Mouse (Mus musculus) megakaryocyte-erythroid progenitor cell, adult 5-6 weeks (primary cell): ENCODE data around the gene 4930404N11Rik. TPM values are rescaled to one million over a fixed set of nuclear protein-coding genes. Genes with fewer than 3 reads are reported as not detected.
A peak's percentile ranks its signal among the peaks of the same experiment; 100 is the strongest.

ENCODE experiments used
- ATAC-seq: replicated peaks from 2 replicates; pipeline ENCODE4 v1.8.0; 2016; ENCODE audit warnings: mild to moderate bottlenecking, inconsistent platforms; ENCODE audit not compliant: severe bottlenecking, poor library complexity, low FRiP score, low TSS enrichment
- total RNA-seq, 2 experiments: library from RNA; stranded (forward) in 1 of 2; stranded (reverse) in 1 of 2; fragments of 200-1000, 215-1000 nt in 1 of 2; fragments of >200 nt in 1 of 2; fragmentation: Nextera tagmentation in 1 of 2; gene quantifications; 2 replicates each; pipeline ENCODE4 v1.2.3; 2014 to 2017

4930404N11Rik gene
- total RNA-seq (2014; fragmentation: Nextera tagmentation) (0.70 TPM in 1 of 2 replicates, not detected in the other), total RNA-seq (2017) (1.9 TPM in 1 of 2 replicates, not detected in the other)

DNA sequence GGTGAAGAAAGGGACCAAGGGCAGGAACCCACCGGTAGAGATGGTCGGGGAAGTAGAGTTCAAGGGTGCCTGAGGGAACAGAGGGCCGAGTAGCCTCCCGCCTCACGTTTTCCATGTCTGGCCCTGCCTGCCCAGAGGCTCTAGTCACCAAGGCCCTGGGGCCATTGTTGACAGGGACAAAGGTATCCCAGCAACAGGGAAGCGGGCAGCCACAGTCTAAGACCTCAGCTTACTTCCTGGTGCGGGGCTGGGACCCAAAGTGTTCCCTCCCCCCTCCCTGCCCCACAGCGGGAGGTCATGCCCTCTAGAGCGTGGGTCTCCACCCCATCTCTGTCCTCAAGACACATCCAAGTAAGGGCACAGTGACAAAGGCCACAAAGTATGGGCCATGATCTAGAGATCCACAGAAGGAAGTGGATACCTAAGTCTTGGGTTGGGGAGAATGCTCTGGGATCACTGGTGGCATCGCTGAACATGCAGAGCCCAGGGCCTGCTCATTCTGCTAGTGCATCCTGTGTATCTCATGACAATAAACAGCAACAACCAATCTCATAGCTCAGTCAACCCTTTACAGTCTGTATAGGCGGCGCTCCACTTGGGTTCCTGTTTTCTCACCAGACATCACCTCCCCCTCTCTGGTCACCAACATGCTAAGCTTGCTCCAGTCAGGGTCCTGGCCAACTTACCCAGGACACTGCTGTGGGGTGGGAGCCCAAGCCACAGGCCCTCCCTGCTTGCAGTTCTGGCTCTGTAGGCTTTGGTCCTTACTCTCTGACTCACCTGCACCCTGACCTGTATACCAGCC, at the start of gene 4930404N11Rik:
TSS of gene 4930404N11Rik (minus strand) at position 145 of the 805 bp plus-strand sequence.
- no peak for ATAC-seq

DNA sequence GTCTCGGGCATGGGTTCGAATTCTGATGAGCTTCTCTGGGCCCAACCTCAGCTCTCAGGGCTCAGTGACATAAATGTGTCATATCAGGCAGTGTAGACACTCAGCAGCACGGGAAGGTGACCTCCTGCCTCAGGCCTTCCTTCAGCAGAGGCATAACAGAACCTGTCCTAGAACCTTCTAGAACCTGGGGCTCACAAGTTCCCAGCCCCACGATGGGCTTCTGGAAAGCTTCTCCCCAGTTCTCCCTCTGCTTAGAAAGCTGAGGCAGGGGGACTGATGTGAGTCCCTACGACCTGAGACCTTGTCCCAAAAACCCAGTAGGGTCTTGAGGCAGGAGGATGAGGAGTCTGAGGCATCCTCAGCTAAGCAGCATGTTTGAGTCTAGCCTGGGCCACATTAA, 49.5 kb upstream of the 4930404N11Rik start:
- no peak for ATAC-seq

DNA sequence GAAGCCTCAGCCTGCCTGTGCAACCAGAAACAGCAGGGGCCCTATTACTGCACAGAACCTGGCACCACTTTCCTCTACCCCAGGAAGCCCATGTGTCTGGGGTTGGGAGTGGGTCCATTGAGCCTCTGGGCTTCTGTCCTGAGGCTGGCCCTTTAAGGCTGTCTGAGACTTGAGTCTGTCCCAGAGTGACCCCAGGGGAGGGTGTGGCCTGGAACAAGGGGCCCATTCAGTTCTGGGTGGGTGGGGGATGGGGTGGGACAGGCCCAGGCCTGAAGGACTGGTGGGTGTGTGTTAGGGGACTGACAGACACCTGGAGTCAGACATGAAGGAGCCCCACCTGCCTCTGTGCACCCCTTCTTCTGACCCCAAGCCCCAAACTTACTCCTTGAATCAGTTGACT, 49.1 kb upstream of the 4930404N11Rik start:
- no peak for ATAC-seq

DNA sequence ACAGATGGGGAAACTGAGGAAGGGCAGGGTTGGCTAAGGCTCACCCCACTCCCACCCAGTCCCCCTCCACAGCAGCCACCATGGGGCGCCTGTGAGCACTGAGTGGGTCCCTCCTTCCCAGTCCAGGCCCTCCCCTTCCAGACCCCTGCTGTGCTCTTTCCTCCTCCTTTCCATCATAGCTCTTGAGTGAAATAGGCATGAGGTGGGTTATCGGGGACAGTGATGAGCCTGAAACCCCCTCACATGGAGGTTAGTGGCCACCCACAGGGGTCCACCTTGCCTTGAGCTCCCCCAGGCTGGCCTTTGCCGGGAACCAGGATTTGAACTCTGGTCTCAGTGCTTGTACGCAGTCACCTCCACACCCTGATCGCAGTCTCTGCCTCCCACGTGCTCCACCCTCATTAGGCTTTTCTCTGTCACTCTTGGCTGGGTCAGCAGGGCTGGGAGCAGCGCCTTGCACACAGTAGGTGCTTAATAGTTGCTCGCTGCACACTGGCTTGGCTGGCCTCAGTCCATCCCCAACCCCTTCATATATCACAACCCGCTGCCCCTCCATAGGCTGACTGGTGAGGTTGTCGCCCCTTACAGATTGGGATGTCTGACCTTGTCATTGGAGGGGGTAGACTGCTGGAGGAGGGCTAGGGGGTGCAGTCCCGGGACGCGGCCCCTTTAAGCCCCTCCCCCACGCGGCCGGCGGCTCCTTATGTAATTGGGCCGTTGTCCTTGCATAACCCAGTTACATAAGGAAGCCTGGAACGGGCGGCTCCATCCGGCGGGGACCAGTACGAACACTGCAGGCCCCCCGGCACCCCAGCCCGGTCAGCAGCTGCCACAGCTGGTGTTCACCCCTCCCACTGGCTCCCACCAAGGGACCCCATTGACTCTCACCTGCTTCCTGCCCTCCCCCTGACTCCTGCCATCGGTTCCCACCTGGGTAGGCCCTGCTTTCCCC, 48.0 kb upstream of the 4930404N11Rik start:
- ATAC-seq = no peak

DNA sequence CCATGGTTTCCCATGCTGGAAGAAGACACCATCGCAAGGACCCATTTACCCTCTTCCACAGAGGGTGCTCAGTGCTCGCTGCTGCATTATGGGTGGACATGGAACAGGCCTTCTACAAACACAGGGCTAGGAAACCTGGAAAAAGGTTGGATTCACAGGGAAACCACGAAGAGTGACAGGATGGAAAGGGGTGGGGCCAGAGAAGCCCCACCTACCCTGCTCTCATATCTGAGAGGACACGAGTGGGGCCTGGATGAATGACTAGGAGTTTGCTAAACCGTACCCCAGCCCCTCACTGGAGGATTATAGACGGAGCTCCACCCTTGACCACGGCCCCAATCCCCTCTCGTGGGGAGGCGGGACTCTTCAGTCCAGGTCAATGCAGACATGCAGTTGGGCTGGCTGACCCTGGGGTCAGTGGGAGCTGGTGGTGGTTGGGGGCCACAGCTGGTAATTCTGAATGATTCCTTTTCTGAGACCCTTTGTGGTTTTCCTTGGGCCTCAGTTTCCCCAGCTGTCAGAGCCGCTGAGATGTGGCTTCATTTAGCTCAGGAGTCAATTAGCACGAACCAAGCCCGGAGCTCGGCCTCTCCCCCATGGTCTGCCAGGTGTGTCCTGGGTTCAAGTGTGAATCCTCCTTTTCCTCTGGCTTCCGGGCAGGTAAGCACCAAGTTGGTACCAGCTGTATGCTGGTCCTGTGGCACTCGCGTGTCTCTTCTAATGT, 47.1 kb upstream of the 4930404N11Rik start:
- ATAC-seq = no peak

DNA sequence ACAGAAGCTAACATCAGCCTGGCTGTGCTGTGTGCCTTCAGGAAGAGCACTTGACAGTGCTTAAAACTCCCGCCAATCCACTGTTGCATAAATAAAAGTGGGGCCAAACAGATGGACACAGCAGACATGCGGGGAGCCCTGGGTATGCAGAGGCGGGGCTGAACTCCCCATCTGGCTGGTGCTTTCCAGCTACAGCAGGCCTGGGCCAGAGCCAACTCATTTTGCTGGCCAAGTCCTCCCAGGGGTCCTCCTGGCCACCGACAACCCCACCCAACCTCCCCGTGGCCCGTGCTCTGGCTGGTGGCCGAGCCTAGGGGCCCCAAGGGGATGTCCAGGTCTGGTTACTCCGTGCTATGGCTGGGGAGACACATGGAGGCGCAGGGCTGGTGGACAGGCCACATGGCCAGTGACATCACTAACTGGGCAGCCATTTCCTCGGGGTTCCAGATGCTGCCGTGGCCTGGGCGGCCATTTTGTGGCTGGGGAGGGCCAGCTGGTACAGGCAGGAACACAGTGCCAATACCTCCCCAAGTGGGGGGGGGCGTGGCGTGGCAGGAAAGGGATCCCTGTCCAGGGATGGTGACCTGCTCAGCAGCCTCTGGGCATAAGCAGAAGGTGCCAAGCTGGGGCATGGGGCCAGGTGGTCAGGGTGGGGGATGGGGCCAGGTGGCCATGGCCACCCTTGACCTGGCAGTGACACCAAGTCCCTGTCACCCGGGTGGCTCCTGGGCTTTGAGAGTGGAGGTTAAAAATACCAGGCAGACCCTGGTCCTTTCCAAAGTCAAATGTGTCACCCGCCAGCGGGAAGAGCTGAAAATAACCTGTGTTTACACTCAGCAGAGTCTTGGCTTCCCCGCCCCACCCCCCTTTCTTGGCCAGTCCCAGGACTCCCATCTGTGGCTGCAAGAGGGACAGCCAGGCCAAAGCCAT, 46.1 kb upstream of the 4930404N11Rik start:
- ATAC-seq = no peak

DNA sequence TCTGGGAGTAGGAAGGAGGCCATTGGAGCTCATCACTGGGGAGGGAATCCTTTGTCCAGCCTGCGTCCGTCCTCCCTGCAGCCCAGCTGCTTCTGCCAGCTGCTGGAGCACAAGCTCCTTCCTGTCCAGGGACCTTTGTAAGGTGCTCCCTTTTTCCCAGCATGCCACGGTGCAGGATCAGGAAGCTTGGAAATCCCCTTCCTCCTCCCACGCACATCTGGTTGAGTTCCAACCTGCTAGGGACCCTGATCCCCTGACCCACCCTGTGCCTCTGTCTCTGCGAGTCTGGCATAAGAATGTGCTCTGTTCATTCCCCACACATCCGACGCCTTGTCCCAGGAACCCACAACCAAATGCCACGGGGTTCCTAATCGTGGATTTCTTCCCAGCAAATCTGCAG, 45.4 kb upstream of the 4930404N11Rik start:
- no peak for ATAC-seq

DNA sequence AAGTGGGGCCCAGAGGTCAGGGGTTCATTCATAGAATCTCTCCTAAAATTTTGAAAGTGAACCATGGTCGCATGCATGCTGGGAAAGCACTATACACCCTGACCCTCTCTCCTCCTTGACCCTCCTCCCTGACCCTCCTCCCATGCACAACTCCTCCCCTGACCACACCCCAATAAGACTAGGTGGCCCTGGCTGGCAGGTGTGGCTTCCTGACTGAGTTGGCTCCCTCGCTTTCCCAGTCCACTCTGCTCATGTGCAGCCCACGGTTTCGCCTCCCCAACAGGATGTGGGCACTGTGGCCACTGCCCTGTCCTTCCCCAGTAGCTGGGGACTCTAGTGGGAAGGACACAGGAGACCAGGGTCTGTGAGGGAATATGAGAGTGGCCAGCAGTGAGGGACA, 44.7 kb upstream of the 4930404N11Rik start:
- ATAC-seq = no peak

DNA sequence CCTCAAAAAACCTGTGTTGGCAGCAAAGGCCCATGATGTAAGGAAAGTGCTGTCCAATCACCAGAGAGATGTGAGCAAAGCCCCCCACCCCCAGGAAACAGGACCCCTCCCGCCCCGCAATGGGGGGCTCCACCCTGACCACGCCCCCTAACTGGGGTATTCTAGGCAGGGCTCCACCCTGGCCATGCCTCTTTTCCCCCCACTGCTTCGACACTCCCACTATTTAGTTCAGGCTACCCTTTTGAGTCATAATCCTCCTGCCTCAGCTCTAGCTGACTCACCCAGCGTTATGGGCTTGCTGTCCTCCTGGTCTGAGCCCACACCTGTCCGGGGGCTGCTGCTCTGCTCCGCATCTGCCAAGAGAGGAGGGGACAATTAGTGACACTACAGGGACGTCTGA, 43.7 kb upstream of the 4930404N11Rik start:
- no peak for ATAC-seq

DNA sequence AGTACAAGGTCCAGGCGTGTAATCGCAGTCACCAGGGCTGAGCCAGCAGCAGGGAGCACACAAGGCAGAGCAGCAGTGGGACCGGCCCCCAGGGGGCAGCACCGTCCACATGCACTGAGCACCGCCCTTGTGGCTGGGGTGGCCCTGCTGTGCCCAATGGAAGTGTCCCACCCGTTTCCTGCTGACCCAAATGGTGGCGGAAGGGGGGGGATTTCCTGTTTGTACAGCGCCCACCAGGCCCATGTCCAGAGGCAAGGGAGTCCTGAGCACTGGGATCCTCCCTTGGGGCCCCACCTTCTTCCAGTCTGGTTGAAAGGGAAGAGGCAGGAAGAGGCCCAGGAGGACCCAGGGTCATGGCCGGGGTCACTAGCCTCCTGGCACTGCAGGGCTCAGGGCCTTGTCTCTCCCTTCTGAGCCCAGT, 43.3 kb upstream of the 4930404N11Rik start:
- ATAC-seq = peak; percentile 72

DNA sequence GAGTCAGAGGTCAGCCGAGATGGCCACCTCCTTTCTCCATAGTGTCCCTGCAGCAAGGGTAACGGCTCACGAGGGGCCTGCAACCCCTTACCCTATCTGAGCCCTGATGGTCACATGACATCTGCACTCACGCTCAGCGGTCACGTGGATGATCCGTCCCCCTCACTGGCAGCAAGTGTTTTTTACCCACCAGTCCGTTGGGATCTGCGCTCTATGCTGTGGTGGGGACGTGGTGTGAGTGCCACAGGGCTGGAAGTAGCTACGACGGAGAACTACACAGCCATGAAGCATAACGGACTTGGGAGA, 42.8 kb upstream of the 4930404N11Rik start:
- no peak for ATAC-seq

DNA sequence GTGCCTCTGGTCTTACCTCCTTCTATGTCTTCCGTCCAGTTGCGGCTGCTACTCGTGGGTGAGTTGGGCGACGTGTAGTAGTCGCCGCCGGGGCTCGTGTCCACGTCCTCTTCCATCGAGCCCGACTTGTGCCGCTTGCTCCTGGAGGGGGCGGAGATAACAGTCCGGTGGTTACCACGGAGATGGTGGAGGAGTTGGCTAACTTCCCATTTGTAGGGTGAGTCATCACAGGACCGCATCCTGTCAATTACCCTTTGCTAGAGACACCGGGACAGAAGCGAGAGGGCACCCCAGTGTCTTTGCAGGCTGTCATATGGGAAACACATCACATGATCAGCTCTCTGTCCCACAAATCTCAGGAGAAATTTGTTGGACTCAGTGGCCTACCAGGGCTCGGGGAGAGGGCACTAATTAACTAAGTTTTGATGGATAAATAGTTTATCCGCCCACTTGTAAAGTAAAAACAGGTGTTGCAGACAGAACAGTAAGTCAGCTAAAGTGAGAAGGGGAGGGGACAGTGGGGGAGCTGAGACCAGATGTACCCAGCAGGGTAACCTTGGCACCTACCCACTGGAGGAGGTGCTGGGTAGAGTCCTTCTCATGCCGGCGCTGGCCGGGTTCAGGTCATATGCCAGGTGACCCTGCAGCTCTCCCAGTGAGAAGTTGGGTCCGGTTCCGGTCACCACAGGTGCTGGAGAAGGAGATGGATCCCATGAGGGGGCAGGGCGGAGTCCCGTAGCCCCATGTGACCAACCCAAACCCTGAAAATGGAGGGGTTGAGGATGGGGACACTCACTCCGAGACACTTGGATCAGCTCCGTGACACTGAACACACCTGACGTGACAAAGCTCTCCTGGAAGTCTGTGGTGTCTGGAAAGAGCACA, 42.2 kb upstream of the 4930404N11Rik start:
- ATAC-seq = peak; percentile 23; the same call in 1 of the 2 replicates

DNA sequence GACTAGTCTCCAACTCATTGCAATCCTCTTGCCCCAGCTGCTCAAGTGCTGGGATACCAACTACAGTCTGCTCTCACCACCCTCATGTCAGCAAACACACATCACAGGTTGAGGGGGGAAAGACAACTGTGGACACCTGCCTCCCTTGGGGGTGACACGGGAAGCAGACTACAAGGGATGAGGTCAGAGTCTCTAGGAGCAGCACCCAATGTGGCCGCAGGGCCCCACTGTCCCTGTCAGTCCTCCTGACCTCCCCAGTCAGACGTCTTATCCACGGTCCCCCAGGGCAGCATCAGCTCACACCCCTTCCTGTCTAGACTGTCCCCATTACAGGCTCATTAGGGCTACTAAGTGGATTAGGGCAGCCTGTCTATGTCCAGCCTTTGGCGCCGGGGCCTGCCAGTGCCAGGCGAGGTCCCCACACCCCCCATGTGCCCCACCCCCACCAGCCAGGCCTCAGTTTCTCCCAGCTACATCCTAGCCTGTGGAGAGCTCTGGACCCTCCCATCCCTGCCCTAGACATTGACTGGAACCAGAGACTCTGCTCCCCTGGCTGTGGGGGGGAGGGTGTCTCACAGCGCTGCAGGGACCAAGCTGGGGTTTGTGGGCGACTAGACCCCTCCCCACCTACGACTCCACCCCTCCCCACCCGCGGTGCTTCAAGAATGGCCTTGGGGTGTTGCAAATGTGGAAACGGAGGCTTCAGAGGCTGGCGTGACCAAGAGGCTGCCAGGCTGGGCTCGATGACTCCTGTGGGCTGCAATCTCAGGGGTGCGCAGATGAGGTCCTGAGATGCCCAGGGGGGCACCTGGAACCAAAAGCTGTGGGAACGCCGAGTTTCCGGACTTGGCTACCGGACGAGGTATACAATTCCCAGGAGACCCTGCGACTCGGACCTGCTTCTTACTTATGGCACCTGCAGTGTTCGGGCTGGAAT, 41.2 kb upstream of the 4930404N11Rik start:
- ATAC-seq = no peak

DNA sequence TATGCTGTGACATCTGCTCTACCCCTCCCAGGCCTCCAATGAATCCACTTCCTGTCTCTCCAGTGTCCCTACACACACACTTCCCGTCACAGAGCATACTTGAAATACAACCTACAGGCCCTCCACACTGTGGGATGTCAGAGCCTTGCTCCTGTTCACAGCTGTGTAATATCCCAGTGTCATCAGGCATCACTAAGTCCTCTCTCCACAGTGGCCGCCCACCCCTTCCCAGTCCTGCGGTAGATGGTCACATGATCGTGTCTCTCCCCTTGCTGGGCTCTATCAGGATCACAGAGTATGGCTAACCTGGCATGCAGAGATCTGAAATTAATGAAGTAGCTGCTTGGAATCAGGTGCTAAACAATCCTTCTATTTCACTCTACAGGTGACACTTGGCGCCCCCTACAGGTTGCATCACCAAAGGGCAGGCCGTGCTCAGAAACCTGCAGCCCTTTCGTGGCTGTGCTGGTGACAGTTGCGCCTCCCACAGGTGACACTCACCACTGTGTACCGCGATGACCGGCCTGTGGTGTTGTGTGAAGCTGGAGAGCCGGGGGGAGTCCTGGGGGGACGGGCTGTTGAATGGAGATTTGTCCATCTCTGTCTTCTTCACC, 40.1 kb upstream of the 4930404N11Rik start:
- ATAC-seq = no peak; the same call in 1 of the 2 replicates

DNA sequence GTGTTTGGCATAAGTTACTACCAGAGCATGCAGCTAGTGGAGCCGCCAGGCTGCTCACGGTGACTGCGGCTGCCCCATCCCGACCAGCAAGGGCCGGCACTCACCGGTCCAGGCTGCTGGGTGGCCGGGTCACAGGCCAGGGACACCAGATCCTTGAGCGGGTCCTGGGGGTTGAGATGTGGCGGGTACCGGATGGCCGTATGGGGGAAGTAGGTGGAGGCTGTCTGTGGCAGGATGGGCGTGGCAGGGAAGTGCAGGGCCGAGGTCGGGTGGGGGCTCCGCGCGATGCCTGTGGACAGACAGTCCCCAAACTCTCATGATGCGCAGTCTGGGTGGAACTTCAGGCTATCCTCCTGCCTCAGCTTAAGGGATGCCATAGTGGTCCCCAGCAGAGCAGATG, 39.1 kb upstream of the 4930404N11Rik start:
- no peak for ATAC-seq

DNA sequence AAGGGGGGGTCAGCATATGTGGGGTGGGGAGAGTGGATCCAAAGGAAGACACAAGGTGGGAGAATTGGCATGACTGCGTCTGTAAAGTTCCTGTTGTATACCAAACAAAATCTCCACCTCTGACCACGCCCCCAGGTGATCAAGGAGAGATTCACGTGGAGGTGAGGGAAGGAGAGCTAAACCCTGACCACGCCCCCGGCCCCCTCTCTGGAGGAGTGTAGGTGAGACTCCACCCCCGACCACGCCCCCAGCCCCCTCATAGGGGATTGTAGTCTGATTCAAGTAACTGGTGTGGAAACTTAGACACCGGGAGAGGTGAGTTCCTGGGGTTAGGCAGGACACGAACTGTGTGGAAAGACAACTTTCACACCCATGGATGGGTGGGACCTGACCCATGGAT, 38.5 kb upstream of the 4930404N11Rik start:
- no peak for ATAC-seq
